Mouse (Mus musculus) testis, adult 2 months (tissue): ENCODE measurements around the gene Kctd6.

ENCODE experiments used
- CTCF ChIP-seq: fragments of 200-500 bp; IDR thresholded peaks from 2 replicates; pipeline ENCODE4 v1.5.1; 2012; ENCODE audit warnings: low read depth, mild to moderate bottlenecking, inconsistent platforms, low read length, moderate library complexity; ENCODE audit not compliant: control insufficient read depth, insufficient read depth, insufficient replicate concordance
- POLR2A ChIP-seq: fragments of 200-500 bp; IDR thresholded peaks from 2 replicates; pipeline ENCODE4 v1.6.1; 2012; ENCODE audit warnings: low read depth, mild to moderate bottlenecking, inconsistent platforms, low read length, moderate library complexity; ENCODE audit not compliant: control insufficient read depth

DNA sequence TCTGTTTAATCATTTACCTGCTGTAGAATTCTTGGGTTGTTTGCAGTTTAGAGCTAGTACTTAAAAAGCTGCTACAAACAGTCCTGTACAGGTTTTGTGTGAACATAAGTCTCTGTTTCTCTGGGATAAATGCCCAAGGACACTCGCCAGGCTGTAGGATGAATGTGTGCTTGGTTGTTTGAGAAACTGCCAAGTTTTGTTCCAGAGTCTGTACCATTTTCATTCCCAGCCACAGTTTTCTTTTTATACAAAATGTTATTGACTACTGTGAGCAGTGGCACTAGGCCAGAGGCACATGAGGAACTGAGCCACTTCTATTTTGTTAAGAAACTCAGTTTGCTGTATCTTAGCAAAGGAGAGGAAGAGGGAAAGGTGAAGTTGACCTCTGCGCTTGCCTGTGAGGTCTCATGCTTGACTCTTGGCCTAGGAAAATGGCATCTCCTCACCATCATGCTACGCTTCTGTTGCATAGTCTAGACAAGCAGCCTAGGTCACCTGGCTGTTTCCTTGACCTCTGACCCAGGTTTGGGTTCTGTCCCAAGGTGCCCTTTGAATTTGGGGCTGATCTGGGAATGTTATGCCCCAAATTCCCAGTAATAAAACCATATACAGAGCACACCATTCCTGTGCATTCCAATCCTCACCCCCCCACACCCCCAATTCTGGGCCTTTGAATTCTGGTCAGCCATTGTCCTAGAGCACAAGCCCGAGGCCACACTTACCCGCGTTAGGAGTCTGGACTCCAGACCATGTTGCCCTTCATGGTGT is 27.5 kb upstream of the Kctd6 start:
- TF ChIP-seq CTCF = no peak
- TF ChIP-seq POLR2A = no peak
